Mouse (Mus musculus): ENCODE data around the gene Hsd11b1. TPM values are rescaled to one million over a fixed set of nuclear protein-coding genes. Genes with fewer than 3 reads are reported as not detected.

Gene Hsd11b1
- polyA plus RNA-seq (2015; fragmentation: Nextera tagmentation; extraction: Ambion mirVana): 0.86 and 1.3 TPM in 2 replicates

DNA sequence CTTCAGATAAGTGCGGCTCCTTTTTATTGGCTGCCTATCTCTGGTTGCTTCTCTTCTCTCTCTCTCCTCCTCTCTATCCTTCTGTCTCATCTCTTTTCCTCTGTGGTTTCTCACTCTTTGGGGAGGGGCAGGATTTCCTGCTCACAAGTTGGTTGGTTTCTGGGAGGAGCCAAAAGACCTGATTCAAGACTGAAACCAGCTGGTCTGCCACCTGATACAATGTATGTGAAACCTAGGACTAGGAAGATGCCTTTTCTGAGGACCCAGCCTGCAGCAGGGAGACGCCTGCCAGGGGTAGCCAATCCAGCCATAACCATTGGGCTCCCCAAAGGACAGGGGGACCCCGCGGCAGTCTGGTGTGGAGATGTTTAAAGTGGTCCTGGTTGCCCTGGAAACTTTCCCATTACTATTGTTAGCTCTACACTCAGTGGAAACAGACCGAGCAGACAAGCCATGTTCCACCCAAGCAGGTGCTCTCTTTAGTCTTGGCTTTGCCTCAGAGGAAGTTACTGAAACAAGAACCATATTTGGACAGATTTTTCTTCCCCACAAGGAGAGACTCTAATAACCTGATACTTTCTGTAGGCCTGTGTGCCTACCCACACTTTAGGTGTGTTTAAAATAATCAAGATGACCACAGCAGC lies at the start of gene Hsd11b1:
TSS of gene Hsd11b1 (minus strand) at position 121 of the 644 bp plus-strand sequence.
- H3K9me3 ChIP-seq: no peaks in the 10 kb centered on the region
- no peak for ATAC-seq (ENCODE audit: low FRiP score, low read depth)
- no peak within 1 kb of the TSS for H3K4me3 ChIP-seq
- peaks cover 20% of the 10 kb centered on the region for H3K4me1 ChIP-seq
- H3K9ac ChIP-seq: no peak within 1 kb of the TSS
- H3K27me3 ChIP-seq: no peaks in the 10 kb centered on the region
- no peak within 1 kb of the TSS for H3K4me2 ChIP-seq (replicated peaks)
- no peaks in the 10 kb centered on the region for H3K36me3 ChIP-seq
- no peak within 1 kb of the TSS for H3K27ac ChIP-seq
- WGBS: 80% methylated on average over 5 of the region's 5 CpGs

DNA sequence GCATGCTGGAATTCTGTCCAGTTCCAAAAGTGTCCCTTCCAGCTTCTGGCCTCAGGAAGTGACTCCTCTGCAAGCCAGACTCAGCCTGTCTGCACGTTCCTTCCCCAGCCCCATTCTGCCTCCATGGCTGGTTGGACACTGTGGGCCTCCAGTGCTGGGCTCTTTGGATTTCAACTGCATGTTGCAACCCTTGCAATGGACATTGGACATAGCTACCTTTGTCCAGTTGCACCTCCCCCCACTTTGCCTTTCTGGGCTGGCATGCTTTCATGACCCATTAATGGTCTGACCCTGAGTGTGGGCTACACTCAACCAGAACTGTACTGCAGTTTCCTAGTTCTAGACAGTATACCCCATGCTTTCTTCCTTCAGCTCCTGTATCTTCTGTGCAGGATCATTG lies 47.7 kb upstream of the Hsd11b1 start:
- H3K4me3 ChIP-seq: no peak overlapping the region
- 88% methylated on average over 1 of the region's 1 CpGs for WGBS
- H3K27ac ChIP-seq: no peak overlapping the region
- H3K36me3 ChIP-seq: no peaks in the 10 kb centered on the region
- 0 out of 2 replicates have a peak, but pooled peaks cover 2% of the 10 kb centered on the region for H3K4me1 ChIP-seq
- no peak overlapping the region for H3K4me2 ChIP-seq (replicated peaks)
- ATAC-seq (ENCODE audit: low FRiP score, low read depth): no peak
- no peak overlapping the region for H3K9ac ChIP-seq
- H3K9me3 ChIP-seq: no peaks in the 10 kb centered on the region
- no peaks in the 10 kb centered on the region for H3K27me3 ChIP-seq

- 89% methylated on average over 3 of the region's 3 CpGs for WGBS
- Histone ChIP-seq H3K27me3 (no peaks in the 10 kb centered on the region), H3K4me1 (0 out of 2 replicates have a peak, but pooled peaks cover 2% of the 10 kb centered on the region), H3K9me3 (no peaks in the 10 kb centered on the region), H3K36me3 (no peaks in the 10 kb centered on the region), H3K4me2 (replicated peaks) (no peak overlapping the region), H3K27ac (no peak overlapping the region), H3K9ac (no peak overlapping the region), H3K4me3 (no peak overlapping the region)
- ATAC-seq (ENCODE audit: low FRiP score, low read depth): no peak
Observed at GRCm38 (mm10) chr1:193310519-193311085, 46.7 kb upstream of the Hsd11b1 start.

GRCm38 (mm10) chr1:193309785-193310518 lies 46.1 kb upstream of the Hsd11b1 start:
- ATAC-seq (ENCODE audit: low FRiP score, low read depth): no peak
- WGBS: 73% methylated on average over 1 of the region's 1 CpGs
- no peak overlapping the region for H3K9ac ChIP-seq
- H3K36me3 ChIP-seq: no peaks in the 10 kb centered on the region
- no peak overlapping the region for H3K4me3 ChIP-seq
- H3K27me3 ChIP-seq: no peaks in the 10 kb centered on the region
- no peak overlapping the region for H3K27ac ChIP-seq
- no peak overlapping the region for H3K4me2 ChIP-seq (replicated peaks)
- H3K4me1 ChIP-seq: 0 out of 2 replicates have a peak, but pooled peaks cover 2% of the 10 kb centered on the region
- H3K9me3 ChIP-seq: no peaks in the 10 kb centered on the region

- H3K27me3 ChIP-seq: peaks cover 7% of the 10 kb centered on the region; the same call in 1 of the 2 replicates
- no peaks in the 10 kb centered on the region for H3K36me3 ChIP-seq
- 92% methylated on average over 2 of the region's 2 CpGs for WGBS
- peaks cover 5% of the 10 kb centered on the region; the same call in 1 of the 2 replicates for H3K4me1 ChIP-seq
- H3K4me3 ChIP-seq: no peak overlapping the region
- ATAC-seq (ENCODE audit: low FRiP score, low read depth): no peak
- no peak overlapping the region for H3K4me2 ChIP-seq (replicated peaks)
- H3K27ac ChIP-seq: no peak overlapping the region
- H3K9ac ChIP-seq: no peak overlapping the region
- no peaks in the 10 kb centered on the region for H3K9me3 ChIP-seq
Observed at GRCm38 (mm10) chr1:193306832-193307231, 43.0 kb upstream of the Hsd11b1 start.

GRCm38 (mm10) chr1:193305386-193305785 lies 41.5 kb upstream of the Hsd11b1 start:
- H3K4me2 ChIP-seq (replicated peaks): no peak overlapping the region
- peaks cover 12% of the 10 kb centered on the region; the same call in 1 of the 2 replicates for H3K4me1 ChIP-seq
- no peak overlapping the region for H3K9ac ChIP-seq
- H3K9me3 ChIP-seq: no peaks in the 10 kb centered on the region
- H3K36me3 ChIP-seq: no peaks in the 10 kb centered on the region
- peaks cover 7% of the 10 kb centered on the region; the same call in 1 of the 2 replicates for H3K27me3 ChIP-seq
- 18% methylated on average over 7 of the region's 7 CpGs for WGBS
- no peak overlapping the region for H3K4me3 ChIP-seq
- no peak overlapping the region for H3K27ac ChIP-seq
- ATAC-seq (ENCODE audit: low FRiP score, low read depth): no peak

- no peak for ATAC-seq (ENCODE audit: low FRiP score, low read depth)
- H3K4me3 ChIP-seq: no peak overlapping the region
- H3K36me3 ChIP-seq: no peaks in the 10 kb centered on the region
- no peak overlapping the region for H3K27ac ChIP-seq
- H3K9ac ChIP-seq: no peak overlapping the region
- WGBS: 78% methylated on average over 2 of the region's 2 CpGs
- H3K4me2 ChIP-seq (replicated peaks): no peak overlapping the region
- no peaks in the 10 kb centered on the region for H3K9me3 ChIP-seq
- H3K4me1 ChIP-seq: peaks cover 12% of the 10 kb centered on the region; the same call in 1 of the 2 replicates
- H3K27me3 ChIP-seq: peaks cover 7% of the 10 kb centered on the region; the same call in 1 of the 2 replicates
Observed at GRCm38 (mm10) chr1:193303096-193303495, 39.2 kb upstream of the Hsd11b1 start.

- Histone ChIP-seq H3K27ac (no peak overlapping the region), H3K36me3 (no peaks in the 10 kb centered on the region), H3K4me1 (peaks cover 12% of the 10 kb centered on the region; the same call in 1 of the 2 replicates), H3K9ac (no peak overlapping the region), H3K27me3 (peaks cover 7% of the 10 kb centered on the region; the same call in 1 of the 2 replicates), H3K4me3 (no peak overlapping the region), H3K9me3 (no peaks in the 10 kb centered on the region), H3K4me2 (replicated peaks) (peak overlapping the region; percentile 16; the same call in 1 of the 2 replicates)
- no peak for ATAC-seq (ENCODE audit: low FRiP score, low read depth)
- WGBS: 55% methylated on average over 8 of the region's 8 CpGs
Observed at GRCm38 (mm10) chr1:193302093-193302405, 38.2 kb upstream of the Hsd11b1 start.

DNA sequence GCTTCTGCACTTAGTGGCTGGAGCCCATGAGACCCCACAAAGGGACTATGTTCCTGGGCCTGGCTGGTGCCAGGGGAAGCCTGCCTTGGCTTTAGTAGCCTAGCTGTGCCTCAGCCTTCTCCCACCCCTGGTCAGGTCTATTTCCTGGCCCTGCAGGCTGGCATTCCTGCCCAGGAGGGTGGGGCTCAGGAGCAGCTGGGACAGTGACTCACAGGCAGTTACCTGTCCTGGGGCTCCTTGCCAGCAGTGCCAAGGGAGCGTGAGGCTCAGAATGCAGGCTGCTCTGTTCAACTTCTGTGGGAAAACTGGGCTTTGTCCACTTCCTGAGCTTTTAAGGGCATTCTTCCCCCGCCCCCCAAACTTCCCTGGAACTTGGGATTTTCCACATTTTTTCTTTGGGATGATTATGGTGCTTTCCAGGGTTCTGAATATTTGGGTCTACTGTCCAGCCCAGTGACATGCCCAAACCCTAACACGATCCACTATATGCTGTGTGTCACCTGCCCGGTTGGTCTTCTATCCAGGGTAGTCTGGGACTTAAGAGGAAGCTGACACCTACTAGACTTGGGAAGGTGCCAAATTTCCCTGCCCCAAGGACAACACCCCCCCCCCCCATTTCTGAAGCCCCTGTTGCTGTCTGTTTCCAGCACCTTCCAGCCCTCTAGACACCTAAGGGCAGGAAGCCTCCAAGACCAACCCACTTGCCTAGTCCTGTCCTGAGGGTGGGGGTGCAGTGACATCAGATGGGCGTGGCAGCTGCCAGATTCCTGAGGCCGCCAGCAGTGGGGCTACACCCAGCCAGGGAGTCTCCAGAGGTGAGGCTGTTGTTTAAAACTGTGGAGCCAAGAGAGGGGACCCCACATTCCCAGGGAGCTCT lies 37.6 kb upstream of the Hsd11b1 start:
- Histone ChIP-seq H3K27me3 (peaks cover 7% of the 10 kb centered on the region; the same call in 1 of the 2 replicates), H3K9ac (no peak overlapping the region), H3K4me2 (replicated peaks) (peak overlapping the region; percentile 16; the same call in 1 of the 2 replicates), H3K27ac (no peak overlapping the region), H3K9me3 (no peaks in the 10 kb centered on the region), H3K36me3 (no peaks in the 10 kb centered on the region), H3K4me1 (peaks cover 12% of the 10 kb centered on the region; the same call in 1 of the 2 replicates), H3K4me3 (no peak overlapping the region)
- WGBS: 47% methylated on average over 6 of the region's 6 CpGs
- ATAC-seq (ENCODE audit: low FRiP score, low read depth): no peak; the same call in 1 of the 2 replicates

DNA sequence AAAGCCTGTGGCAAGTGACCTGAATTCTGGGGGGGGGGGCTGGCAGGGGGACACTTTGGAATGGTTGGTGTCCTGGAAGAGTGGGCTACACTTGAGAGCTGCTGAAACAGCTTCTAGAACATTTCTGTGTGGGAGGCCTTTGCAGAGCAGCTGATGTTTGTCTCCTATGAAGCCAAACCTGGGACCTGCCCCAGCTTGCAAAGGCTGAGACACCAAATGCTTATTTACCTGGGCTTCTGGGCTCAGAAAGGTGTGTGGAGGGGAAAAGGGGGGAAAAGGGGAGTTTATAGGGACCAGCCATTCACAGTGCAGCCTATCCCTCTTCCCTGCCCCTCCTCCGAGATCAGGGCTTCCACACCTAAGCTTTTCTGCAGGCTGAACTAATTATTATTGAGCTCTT lies 36.1 kb upstream of the Hsd11b1 start:
- H3K4me1 ChIP-seq: peaks cover 12% of the 10 kb centered on the region; the same call in 1 of the 2 replicates
- no peak for ATAC-seq (ENCODE audit: low FRiP score, low read depth)
- H3K9me3 ChIP-seq: no peaks in the 10 kb centered on the region
- peaks cover 7% of the 10 kb centered on the region; the same call in 1 of the 2 replicates for H3K27me3 ChIP-seq
- 21% methylated on average over 1 of the region's 1 CpGs for WGBS
- H3K4me3 ChIP-seq: no peak overlapping the region
- H3K36me3 ChIP-seq: no peaks in the 10 kb centered on the region
- no peak overlapping the region for H3K9ac ChIP-seq
- H3K4me2 ChIP-seq (replicated peaks): no peak overlapping the region
- no peak overlapping the region for H3K27ac ChIP-seq

- H3K27ac ChIP-seq: no peak overlapping the region
- 89% methylated on average over 3 of the region's 3 CpGs for WGBS
- H3K27me3 ChIP-seq: peaks cover 7% of the 10 kb centered on the region; the same call in 1 of the 2 replicates
- H3K4me2 ChIP-seq (replicated peaks): no peak overlapping the region
- ATAC-seq (ENCODE audit: low FRiP score, low read depth): no peak
- H3K9me3 ChIP-seq: no peaks in the 10 kb centered on the region
- H3K36me3 ChIP-seq: no peaks in the 10 kb centered on the region
- H3K9ac ChIP-seq: no peak overlapping the region
- H3K4me3 ChIP-seq: no peak overlapping the region
- H3K4me1 ChIP-seq: peaks cover 12% of the 10 kb centered on the region; the same call in 1 of the 2 replicates
Observed at GRCm38 (mm10) chr1:193298141-193298765, 34.4 kb upstream of the Hsd11b1 start.

Measured in limb, embryonic 13.5 days (tissue).